Mouse (Mus musculus) intestine, postnatal 0 days (tissue): ENCODE results near the gene Itpkb. TPM values are rescaled to one million over a fixed set of nuclear protein-coding genes. Genes with fewer than 3 reads are reported as not detected.

Experiments used
- ATAC-seq: fragments of 200-750 bp; cut with Nextera tagmentation; 2 replicates; pipeline ENCODE4 v1.8.0; 2017; ENCODE audit warnings: mild to moderate bottlenecking, moderate TSS enrichment, moderate library complexity
- H3K27ac ChIP-seq: fragments of 300-500 bp; sonication (generic); 2 replicates; pipeline ENCODE4 v1.5.1; 2014; ENCODE audit warnings: mild to moderate bottlenecking, low read depth, low read length, moderate library complexity
- H3K27me3 ChIP-seq: fragments of 300-500 bp; sonication (generic); replicated peaks from 2 replicates; pipeline ENCODE4 v1.6.1; 2014; ENCODE audit warnings: low read length, mixed read lengths; ENCODE audit not compliant: control insufficient read depth, insufficient read depth
- H3K36me3 ChIP-seq: fragments of 300-500 bp; sonication (generic); 2 replicates; pipeline ENCODE4 v1.6.1; 2014; ENCODE audit warnings: mild to moderate bottlenecking, moderate library complexity; ENCODE audit not compliant: control insufficient read depth, insufficient read depth
- H3K4me1 ChIP-seq: fragments of 300-500 bp; sonication (generic); replicated peaks from 2 replicates; pipeline ENCODE4 v1.6.1; 2014; ENCODE audit warnings: antibody characterized with exemption, low read length, mixed read lengths; ENCODE audit not compliant: control insufficient read depth, insufficient read depth
- H3K4me2 ChIP-seq: fragments of 300-500 bp; sonication (generic); replicated peaks from 2 replicates; pipeline ENCODE4 v1.6.1; 2014; ENCODE audit warnings: low read depth, mild to moderate bottlenecking, moderate library complexity
- H3K4me3 ChIP-seq: fragments of 300-500 bp; sonication (generic); 2 replicates; pipeline ENCODE4 v1.5.1; 2014; ENCODE audit warnings: low read depth, low read length
- H3K9ac ChIP-seq: fragments of 300-500 bp; sonication (generic); 2 replicates; pipeline ENCODE4 v1.6.1; 2014; ENCODE audit warnings: mild to moderate bottlenecking, low read depth, low read length
- H3K9me3 ChIP-seq: fragments of 300-500 bp; sonication (generic); 2 replicates; pipeline ENCODE4 v1.6.1; 2016; ENCODE audit warnings: mixed run types; ENCODE audit not compliant: control insufficient read depth
- CTCF ChIP-seq: sonication (generic); IDR thresholded peaks from 2 replicates; pipeline ENCODE4 v1.5.1; 2016; ENCODE audit warnings: low read depth, mild to moderate bottlenecking, control low read depth, antibody characterized with exemption, moderate library complexity
- WGBS: fragments of 180-500 bp; shearing (Covaris S2); extraction: QIAGEN DNeasy Blood & Tissue Kit; methylation state at CpG from one replicate; pipeline ENCODE4 v1.1.7; 2014; 5-methylcytosine and 5-hydroxymethylcytosine counted together
- polyA plus RNA-seq: library from polyadenylated mRNA; unstranded; fragments of >200 nt; fragmentation: Nextera tagmentation; extraction: Ambion mirVana; gene quantifications from 2 replicates; pipeline ENCODE4 v1.2.1, GENCODE M21; 2015

The Itpkb gene
- polyA plus RNA-seq, 1 experiment from 2014 or later, result 2.3 TPM

- H3K4me2 ChIP-seq, result peak overlapping the region; percentile 94
- H3K9ac ChIP-seq, result 0 out of 2 replicates have a peak overlapping the region, but pooled peaks have one; percentile 17
- H3K27me3 ChIP-seq, result no peaks in the 10 kb centered on the region
- H3K4me3 ChIP-seq, result peak overlapping the region; percentile 9; the same call in 1 of the 2 replicates
- no peak for TF ChIP-seq CTCF
- 0 out of 2 replicates have a peak, but pooled peaks cover 14% of the 10 kb centered on the region for H3K36me3 ChIP-seq
- WGBS, result 68% methylated on average over 6 of the region's 6 CpGs
- peaks cover 11% of the 10 kb centered on the region for H3K4me1 ChIP-seq
- no peak overlapping the region for H3K27ac ChIP-seq
- no peak for ATAC-seq
- no peaks in the 10 kb centered on the region for H3K9me3 ChIP-seq
These were observed 3.3 kb downstream of the Itpkb start for GRCm38 (mm10) chr1:180333588-180333987.

- no peak overlapping the region for H3K27ac ChIP-seq
- no peaks in the 10 kb centered on the region for H3K27me3 ChIP-seq
- TF ChIP-seq CTCF, result no peak
- H3K4me1 ChIP-seq, result peaks cover 8% of the 10 kb centered on the region
- no peak overlapping the region for H3K9ac ChIP-seq
- H3K9me3 ChIP-seq, result no peaks in the 10 kb centered on the region
- 0 out of 2 replicates have a peak, but pooled peaks cover 14% of the 10 kb centered on the region for H3K36me3 ChIP-seq
- peak overlapping the region; percentile 94 for H3K4me2 ChIP-seq
- 81% methylated on average over 6 of the region's 6 CpGs for WGBS
- ATAC-seq, result no peak
- H3K4me3 ChIP-seq, result no peak overlapping the region
These were observed 4.3 kb downstream of the Itpkb start for GRCm38 (mm10) chr1:180334541-180334940.

- Histone ChIP-seq H3K4me1 (peaks cover 8% of the 10 kb centered on the region), H3K9me3 (no peaks in the 10 kb centered on the region), H3K4me3 (no peak overlapping the region), H3K9ac (peak overlapping the region; percentile 3; the same call in 1 of the 2 replicates), H3K27ac (no peak overlapping the region), H3K36me3 (0 out of 2 replicates have a peak, but pooled peaks cover 14% of the 10 kb centered on the region), H3K27me3 (no peaks in the 10 kb centered on the region), H3K4me2 (peak overlapping the region; percentile 94)
- TF ChIP-seq CTCF, result no peak
- ATAC-seq, result no peak
- WGBS, result 76% methylated on average over 12 of the region's 12 CpGs
These were observed 5.5 kb downstream of the Itpkb start for GRCm38 (mm10) chr1:180335513-180336375.

- Histone ChIP-seq H3K4me1 (no peaks in the 10 kb centered on the region), H3K9ac (no peak overlapping the region), H3K36me3 (0 out of 2 replicates have a peak, but pooled peaks cover 11% of the 10 kb centered on the region), H3K27me3 (no peaks in the 10 kb centered on the region), H3K27ac (no peak overlapping the region), H3K4me3 (no peak overlapping the region), H3K9me3 (no peaks in the 10 kb centered on the region), H3K4me2 (no peak overlapping the region)
- 82% methylated on average over 8 of the region's 8 CpGs for WGBS
- no peak for ATAC-seq
- TF ChIP-seq CTCF, result no peak
These were observed 8.1 kb downstream of the Itpkb start for GRCm38 (mm10) chr1:180338358-180338757.

- ATAC-seq, result no peak
- no peak overlapping the region for H3K4me3 ChIP-seq
- WGBS, result 49% methylated on average over 5 of the region's 5 CpGs
- no peaks in the 10 kb centered on the region for H3K27me3 ChIP-seq
- no peak for TF ChIP-seq CTCF
- H3K9me3 ChIP-seq, result no peaks in the 10 kb centered on the region
- no peak overlapping the region for H3K4me2 ChIP-seq
- 0 out of 2 replicates have a peak, but pooled peaks cover 7% of the 10 kb centered on the region for H3K36me3 ChIP-seq
- H3K27ac ChIP-seq, result no peak overlapping the region
- no peaks in the 10 kb centered on the region for H3K4me1 ChIP-seq
- H3K9ac ChIP-seq, result no peak overlapping the region
These were observed 8.9 kb downstream of the Itpkb start for GRCm38 (mm10) chr1:180339143-180339542.

GRCm38 (mm10) chr1:180342944-180343343 lies 12.7 kb downstream of the Itpkb start:
- H3K36me3 ChIP-seq, result no peaks in the 10 kb centered on the region
- no peaks in the 10 kb centered on the region for H3K9me3 ChIP-seq
- TF ChIP-seq CTCF, result no peak
- H3K27me3 ChIP-seq, result no peaks in the 10 kb centered on the region
- no peak overlapping the region for H3K27ac ChIP-seq
- no peak for ATAC-seq
- no peak overlapping the region for H3K4me3 ChIP-seq
- no peaks in the 10 kb centered on the region for H3K4me1 ChIP-seq
- no peak overlapping the region for H3K9ac ChIP-seq
- no peak overlapping the region for H3K4me2 ChIP-seq
- 65% methylated on average over 7 of the region's 7 CpGs for WGBS
